Mouse (Mus musculus): ENCODE data around the gene Btnl1.

Btnl1 gene

GRCm38 (mm10) chr17:34376847-34377246, at the start of gene Btnl1:
Gene Btnl1 (plus strand): TSS chr17:34377132.
- no peak for DNase-seq (ENCODE audit: low spot score in 2 of 2)

DNA sequence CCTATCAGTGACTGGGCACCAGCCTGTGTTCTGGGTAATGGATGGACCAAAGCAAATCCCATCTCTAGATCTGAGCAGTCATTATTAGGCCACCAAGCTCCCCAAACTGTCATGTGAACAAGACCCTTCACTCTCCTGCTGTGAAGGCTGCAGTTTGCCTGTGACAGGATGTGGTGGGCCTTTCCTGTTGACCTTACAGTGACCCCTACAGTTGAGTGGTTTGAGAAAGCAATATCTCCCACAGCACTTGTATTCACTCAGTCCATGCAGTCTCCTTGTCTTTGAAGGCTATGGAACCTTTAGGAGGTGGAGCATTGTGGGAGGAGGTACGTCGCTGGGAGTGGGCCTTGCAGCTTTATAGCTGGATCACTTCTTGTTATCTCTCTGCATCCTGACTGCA, 47.1 kb upstream of the Btnl1 start:
- DNase-seq (ENCODE audit: low spot score in 2 of 2) = no peak

DNA sequence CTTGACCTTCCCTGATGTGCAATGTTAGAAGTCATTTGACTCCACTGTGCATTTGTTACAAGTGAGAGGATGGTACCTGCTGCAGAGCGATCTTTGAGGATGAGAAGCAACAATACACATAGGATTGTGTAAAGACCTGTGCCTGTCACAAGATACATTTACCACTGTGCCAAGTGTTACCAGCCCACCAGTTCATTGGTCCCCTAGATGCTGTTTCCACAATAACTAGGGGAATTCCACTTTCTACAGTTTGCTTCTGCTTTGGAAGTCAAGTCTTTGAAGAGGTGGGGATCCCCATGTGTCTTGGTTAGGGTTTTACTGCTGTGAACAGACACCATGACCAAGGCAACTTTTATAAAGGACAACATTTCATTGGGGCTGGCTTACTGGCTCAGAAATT, 45.7 kb upstream of the Btnl1 start:
- DNase-seq (ENCODE audit: low spot score in 2 of 2) = no peak

GRCm38 (mm10) chr17:34340619-34341402, 36.1 kb upstream of the Btnl1 start:
- DNase-seq (ENCODE audit: low spot score in 2 of 2) = no peak

- DNase-seq (ENCODE audit: low spot score in 2 of 2) = no peak
These were observed 32.0 kb upstream of the Btnl1 start for GRCm38 (mm10) chr17:34344882-34345281.

- DNase-seq (ENCODE audit: low spot score in 2 of 2) = no peak
These were observed 31.4 kb upstream of the Btnl1 start for GRCm38 (mm10) chr17:34345486-34345885.

DNA sequence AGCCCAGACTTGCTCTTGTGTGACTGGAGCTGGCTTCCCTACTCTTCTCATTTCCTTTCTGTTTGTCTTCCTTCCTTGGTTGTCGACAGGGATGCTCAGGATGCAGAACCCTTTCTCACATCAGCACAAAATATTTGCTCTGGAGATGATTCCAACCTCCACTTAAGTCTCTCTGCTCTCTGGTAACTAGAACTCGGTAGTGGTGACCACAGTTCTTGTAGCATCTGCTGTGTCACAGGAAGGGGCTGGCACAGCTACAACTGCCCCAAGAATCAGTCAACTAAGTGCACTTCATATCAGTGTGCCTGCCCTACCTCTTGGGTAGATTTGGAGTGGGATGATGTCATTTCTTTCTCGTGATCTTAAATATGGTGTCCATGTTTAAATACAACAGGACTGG, 30.9 kb upstream of the Btnl1 start:
- DNase-seq (ENCODE audit: low spot score in 2 of 2) = no peak

DNA sequence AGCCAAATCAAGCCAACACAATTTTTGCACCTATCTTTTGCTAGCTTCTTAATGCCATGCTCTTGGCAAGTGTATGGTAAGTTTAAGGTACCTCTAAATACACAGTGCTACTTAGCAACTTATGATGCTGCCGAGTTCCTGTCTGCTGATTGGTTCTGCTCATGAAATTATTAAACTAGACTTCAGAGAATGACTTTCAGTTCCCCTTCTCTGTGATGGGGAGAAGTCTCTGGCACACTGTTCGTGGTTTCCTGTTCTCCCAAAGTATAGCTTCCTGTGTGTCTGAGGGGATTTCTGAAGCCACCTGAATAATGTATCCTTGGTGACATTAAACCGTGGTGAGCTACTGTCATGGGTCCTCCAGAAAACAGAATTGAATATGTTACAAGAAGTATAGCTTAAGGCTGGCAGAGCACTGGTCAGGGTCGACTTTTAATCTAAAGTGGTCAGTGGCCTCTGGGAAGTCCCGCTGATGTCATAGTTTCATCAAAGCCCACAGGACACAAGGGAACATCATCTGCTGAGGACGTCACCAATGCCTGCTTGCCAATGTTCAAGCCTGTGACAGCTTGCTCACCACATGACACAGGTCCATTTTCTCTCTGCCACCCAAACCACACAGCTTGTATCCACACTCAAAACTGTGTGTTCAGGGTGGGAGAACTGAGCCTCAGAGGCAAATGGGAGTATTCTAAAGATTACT, 29.2 kb upstream of the Btnl1 start:
- DNase-seq (ENCODE audit: low spot score in 2 of 2) = peak; percentile 28 to 55

GRCm38 (mm10) chr17:34349429-34349828, 27.5 kb upstream of the Btnl1 start:
- DNase-seq (ENCODE audit: low spot score in 2 of 2) = peak; percentile 68 to 89

DNA sequence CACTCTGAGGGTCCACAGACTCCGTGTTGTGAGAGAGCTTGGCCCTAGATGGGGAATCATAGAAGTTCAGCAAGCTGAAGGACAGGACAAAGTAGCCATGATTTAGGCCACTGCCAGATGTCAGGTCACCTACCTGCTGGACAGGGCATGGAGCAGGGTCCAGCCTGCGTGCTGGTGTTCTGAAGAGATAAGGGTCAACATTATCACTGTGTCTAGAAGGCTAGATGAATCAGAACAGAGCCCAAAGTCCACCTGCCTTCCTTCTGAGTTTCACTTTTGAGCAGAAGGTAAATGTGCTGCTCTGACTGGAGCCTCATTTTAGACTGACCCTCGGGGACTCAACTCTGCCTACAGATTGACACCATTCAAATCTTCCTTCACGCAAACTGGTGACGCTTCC, 22.4 kb upstream of the Btnl1 start, which contains the start of gene Btnl2:
Btnl2 (plus strand) TSS at position 284 of the 400 bp plus-strand sequence.
- DNase-seq (ENCODE audit: low spot score in 2 of 2) = no peak

DNA sequence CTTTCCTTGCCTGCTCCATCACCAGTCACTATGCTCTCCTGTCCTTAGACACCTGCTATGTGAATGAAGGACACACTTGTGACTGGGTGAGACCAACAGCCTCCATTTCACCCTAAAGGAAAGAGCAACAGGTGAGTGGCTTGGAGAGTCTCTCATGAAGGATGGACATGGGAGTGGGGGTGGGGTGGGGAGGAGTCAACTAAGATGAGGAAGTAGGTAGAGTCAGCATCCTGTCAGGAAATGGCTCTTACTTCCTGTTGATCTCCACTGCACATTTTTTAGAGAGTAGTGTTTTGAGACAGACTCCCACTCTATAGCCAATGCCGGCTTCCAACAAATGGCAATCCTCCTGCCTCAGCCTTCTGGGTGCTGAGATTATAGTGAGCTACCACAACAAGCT, 22.0 kb upstream of the Btnl1 start:
- peak in 1 of 2 experiments; percentile 26 for DNase-seq (ENCODE audit: low spot score in 2 of 2)

- DNase-seq (ENCODE audit: low spot score in 2 of 2) = no peak
These were observed 13.9 kb upstream of the Btnl1 start for GRCm38 (mm10) chr17:34362954-34363546.

DNA sequence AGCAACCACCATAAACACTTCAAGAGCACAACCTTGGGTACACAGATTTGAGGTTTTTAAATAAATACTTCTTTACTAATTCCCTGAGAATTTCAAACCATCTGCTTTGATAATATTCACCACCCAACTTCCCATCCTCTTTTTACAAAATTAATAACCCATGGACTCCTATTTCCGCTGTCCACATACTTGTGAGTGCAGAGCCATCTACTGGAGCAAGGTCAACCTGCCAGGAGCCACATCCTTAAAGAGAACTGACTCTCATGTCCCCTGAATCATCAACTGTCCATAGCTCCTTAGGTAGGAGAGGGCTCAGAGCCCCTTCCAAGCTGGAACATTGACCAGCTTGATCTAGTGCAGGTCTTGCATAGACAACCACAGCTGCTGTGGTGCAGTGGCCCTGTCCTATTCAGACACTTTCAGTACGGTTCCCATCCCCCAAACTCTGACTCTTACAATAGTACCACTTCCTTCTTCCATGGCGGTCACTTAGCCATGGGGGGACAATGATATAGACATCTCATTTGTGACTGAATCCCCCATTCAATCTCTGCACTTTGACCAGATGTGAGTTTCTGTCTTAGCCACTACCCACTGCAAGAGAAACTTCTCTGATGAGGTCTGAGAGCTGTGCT, 13.1 kb upstream of the Btnl1 start:
- DNase-seq (ENCODE audit: low spot score in 2 of 2) = no peak

GRCm38 (mm10) chr17:34365031-34365430, 11.9 kb upstream of the Btnl1 start:
- no peak for DNase-seq (ENCODE audit: low spot score in 2 of 2)

- no peak for DNase-seq (ENCODE audit: low spot score in 2 of 2)
These were observed 6.4 kb upstream of the Btnl1 start for GRCm38 (mm10) chr17:34370563-34370962.

GRCm38 (mm10) chr17:34373055-34373709, 3.8 kb upstream of the Btnl1 start:
- DNase-seq (ENCODE audit: low spot score in 2 of 2) = no peak

DNA sequence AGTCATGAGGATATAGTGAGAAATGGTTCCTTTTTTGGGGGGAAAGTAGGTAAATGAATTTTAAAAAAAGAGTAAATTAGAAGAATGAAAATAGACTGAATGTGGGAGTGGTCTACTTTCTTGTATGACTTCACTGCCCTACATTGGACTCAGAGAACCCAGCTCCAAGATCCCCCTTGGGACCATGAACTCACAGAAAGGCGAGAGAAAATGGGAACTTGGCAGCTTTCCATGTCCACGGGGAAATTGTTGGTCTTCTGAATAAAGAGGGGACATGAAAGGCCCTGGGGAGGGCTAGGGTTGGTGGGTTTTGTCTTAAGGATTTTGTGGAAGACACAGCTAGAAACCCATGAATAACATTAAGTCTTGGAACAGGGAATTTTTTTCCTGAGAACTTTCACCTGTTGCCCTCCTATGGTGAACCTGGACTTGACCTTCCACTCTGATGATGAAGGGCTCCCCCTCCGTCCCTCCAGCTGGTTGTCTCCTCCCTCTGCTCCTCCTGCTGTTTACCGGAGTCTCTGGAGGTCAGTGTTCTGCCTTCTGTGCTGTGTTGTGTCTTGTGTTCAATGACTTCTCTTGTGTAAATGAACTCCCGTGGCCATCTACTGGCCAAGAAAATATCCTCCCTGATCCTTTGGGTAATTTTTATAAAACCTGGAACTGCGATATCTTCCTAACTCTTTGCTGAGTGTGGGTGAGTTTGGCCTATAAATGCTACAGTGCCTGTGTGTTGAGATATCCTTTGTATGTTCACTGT, 698 bp downstream of the Btnl1 start:
- no peak for DNase-seq (ENCODE audit: low spot score in 2 of 2)

- no peak for DNase-seq (ENCODE audit: low spot score in 2 of 2)
These were observed 1.8 kb downstream of the Btnl1 start for GRCm38 (mm10) chr17:34378716-34379115.

DNA sequence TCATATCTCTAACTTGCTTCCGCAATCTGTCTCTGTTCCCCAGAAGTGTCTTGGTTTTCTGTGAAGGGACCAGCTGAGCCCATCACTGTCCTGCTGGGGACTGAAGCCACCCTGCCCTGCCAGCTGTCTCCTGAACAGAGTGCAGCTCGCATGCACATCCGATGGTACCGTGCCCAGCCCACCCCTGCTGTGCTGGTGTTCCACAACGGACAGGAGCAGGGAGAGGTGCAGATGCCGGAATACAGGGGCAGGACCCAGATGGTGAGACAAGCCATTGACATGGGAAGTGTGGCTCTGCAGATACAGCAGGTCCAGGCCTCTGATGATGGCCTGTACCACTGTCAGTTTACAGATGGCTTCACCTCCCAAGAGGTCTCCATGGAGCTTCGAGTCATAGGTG, 2.5 kb downstream of the Btnl1 start:
- DNase-seq (ENCODE audit: low spot score in 2 of 2) = no peak

DNA sequence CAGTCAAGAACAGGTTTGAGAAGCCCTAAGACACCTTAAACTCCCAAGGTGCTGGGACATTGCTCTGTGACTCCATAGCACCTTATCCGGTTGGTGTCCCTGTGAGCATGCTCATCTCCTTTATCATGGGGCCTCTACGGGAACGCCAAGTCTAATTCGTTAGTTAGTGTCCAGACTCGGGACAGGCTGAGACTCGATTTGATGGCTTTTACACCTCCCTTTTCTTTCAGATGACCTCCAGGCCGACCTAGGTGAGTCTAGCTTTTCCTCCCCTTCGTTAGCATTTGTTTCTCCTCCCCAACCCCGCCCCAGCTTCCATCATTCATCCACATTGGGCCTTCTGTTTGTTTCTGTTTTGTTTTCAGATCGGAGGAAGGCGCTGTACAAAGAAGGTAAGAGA, 4.9 kb downstream of the Btnl1 start:
- DNase-seq (ENCODE audit: low spot score in 2 of 2) = no peak

GRCm38 (mm10) chr17:34383212-34383611, 6.3 kb downstream of the Btnl1 start:
- DNase-seq (ENCODE audit: low spot score in 2 of 2) = peak in 1 of 2 experiments; percentile 41
